Mouse (Mus musculus) forebrain, embryonic 11.5 days (tissue): Measurements from ENCODE around the gene Ccdc42. TPM values are rescaled to one million over a fixed set of nuclear protein-coding genes. Genes with fewer than 3 reads are reported as not detected.
A peak's percentile ranks its signal among the peaks of the same experiment; 100 is the strongest.

ENCODE experiments used
- ATAC-seq: fragments of 200-750 bp; cut with Nextera tagmentation; replicated peaks from 2 replicates; pipeline ENCODE4 v1.8.0; 2017; ENCODE audit warnings: moderate TSS enrichment; ENCODE audit not compliant: low FRiP score
- DNase-seq: peaks from one replicate; pipeline ENCODE4 v3.0.0-alpha.2; 2017; ENCODE audit warnings: low spot score
- H3K27ac ChIP-seq: fragments of 300-500 bp; sonication (generic); 2 replicates; pipeline ENCODE4 v1.5.1; 2014; ENCODE audit warnings: low read depth, low read length
- H3K27me3 ChIP-seq: fragments of 300-500 bp; sonication (generic); 2 replicates; pipeline ENCODE4 v1.6.1; 2014; ENCODE audit warnings: mild to moderate bottlenecking, low read length, mixed read lengths; ENCODE audit not compliant: control insufficient read depth, insufficient read depth
- H3K36me3 ChIP-seq: fragments of 300-500 bp; sonication (generic); 2 replicates; pipeline ENCODE4 v1.6.1; 2014; ENCODE audit warnings: mild to moderate bottlenecking, low read length, moderate library complexity, mixed read lengths; ENCODE audit not compliant: control insufficient read depth, insufficient read depth
- H3K4me1 ChIP-seq: fragments of 300-500 bp; sonication (generic); replicated peaks from 2 replicates; pipeline ENCODE4 v1.6.1; 2014; ENCODE audit warnings: low read length, mixed read lengths; ENCODE audit not compliant: control insufficient read depth, insufficient read depth
- H3K4me2 ChIP-seq: fragments of 300-500 bp; sonication (generic); 2 replicates; pipeline ENCODE4 v1.6.1; 2014; ENCODE audit warnings: low read depth, mild to moderate bottlenecking, low read length, moderate library complexity, mixed read lengths; ENCODE audit not compliant: severe bottlenecking
- H3K4me3 ChIP-seq: fragments of 300-500 bp; sonication (generic); 2 replicates; pipeline ENCODE4 v1.5.1; 2014; ENCODE audit warnings: low read depth, low read length
- H3K9ac ChIP-seq: fragments of 300-500 bp; sonication (generic); 2 replicates; pipeline ENCODE4 v1.6.1; 2014; ENCODE audit warnings: low read length
- H3K9me3 ChIP-seq: fragments of 300-500 bp; sonication (generic); 2 replicates; pipeline ENCODE4 v1.6.1; 2016; ENCODE audit warnings: low read length, mixed read lengths; ENCODE audit not compliant: control insufficient read depth
- WGBS: fragments of 180-500 bp; shearing (Covaris S2); extraction: QIAGEN DNeasy Blood & Tissue Kit; methylation state at CpG from one replicate; pipeline ENCODE4 v1.1.7; 2014; 5-methylcytosine and 5-hydroxymethylcytosine counted together
- polyA plus RNA-seq: library from polyadenylated mRNA; unstranded; fragments of >200 nt; fragmentation: Nextera tagmentation; extraction: Ambion mirVana; gene quantifications from 2 replicates; pipeline ENCODE4 v1.2.1, GENCODE M21; 2014

The Ccdc42 gene
- polyA plus RNA-seq, 1 experiment from 2014 or later, result 0.51 TPM

GRCm38 (mm10) chr11:68622751-68623150, 35.9 kb downstream of the Ccdc42 start:
- ATAC-seq, result no peak
- Histone ChIP-seq H3K4me3 (no peak overlapping the region), H3K4me1 (no peaks in the 10 kb centered on the region; the same call in 1 of the 2 replicates), H3K36me3 (no peaks in the 10 kb centered on the region), H3K4me2 (peak overlapping the region; percentile 43; the same call in 1 of the 2 replicates), H3K27ac (no peak overlapping the region), H3K27me3 (no peaks in the 10 kb centered on the region), H3K9ac (no peak overlapping the region), H3K9me3 (no peaks in the 10 kb centered on the region)
- WGBS, result 87% methylated on average over 9 of the region's 9 CpGs
- DNase-seq, result no peak

- 5% methylated on average over 14 of the region's 14 CpGs for whole genome bisulfite sequencing
- H3K9me3 ChIP-seq, result no peaks in the 10 kb centered on the region
- no peaks in the 10 kb centered on the region for H3K36me3 ChIP-seq
- H3K4me2 ChIP-seq, result peak overlapping the region; percentile 43
- H3K9ac ChIP-seq, result no peak overlapping the region
- no peaks in the 10 kb centered on the region for H3K27me3 ChIP-seq
- no peaks in the 10 kb centered on the region; the same call in 1 of the 2 replicates for H3K4me1 ChIP-seq
- no peak overlapping the region for H3K27ac ChIP-seq
- peak overlapping the region; percentile 9; the same call in 1 of the 2 replicates for H3K4me3 ChIP-seq
- DNase-seq, result peak; percentile 73
- ATAC-seq, result no peak
These were observed 36.5 kb downstream of the Ccdc42 start for GRCm38 (mm10) chr11:68623225-68623870.

GRCm38 (mm10) chr11:68623871-68624258, 37.0 kb downstream of the Ccdc42 start:
- Histone ChIP-seq H3K9ac (no peak overlapping the region), H3K4me3 (no peak overlapping the region; the same call in 1 of the 2 replicates), H3K27ac (no peak overlapping the region), H3K36me3 (no peaks in the 10 kb centered on the region), H3K4me2 (peak overlapping the region; percentile 43), H3K9me3 (no peaks in the 10 kb centered on the region), H3K27me3 (no peaks in the 10 kb centered on the region), H3K4me1 (no peaks in the 10 kb centered on the region; the same call in 1 of the 2 replicates)
- WGBS, result 7% methylated on average over 5 of the region's 5 CpGs
- DNase-seq (no peak), ATAC-seq (no peak)

DNA sequence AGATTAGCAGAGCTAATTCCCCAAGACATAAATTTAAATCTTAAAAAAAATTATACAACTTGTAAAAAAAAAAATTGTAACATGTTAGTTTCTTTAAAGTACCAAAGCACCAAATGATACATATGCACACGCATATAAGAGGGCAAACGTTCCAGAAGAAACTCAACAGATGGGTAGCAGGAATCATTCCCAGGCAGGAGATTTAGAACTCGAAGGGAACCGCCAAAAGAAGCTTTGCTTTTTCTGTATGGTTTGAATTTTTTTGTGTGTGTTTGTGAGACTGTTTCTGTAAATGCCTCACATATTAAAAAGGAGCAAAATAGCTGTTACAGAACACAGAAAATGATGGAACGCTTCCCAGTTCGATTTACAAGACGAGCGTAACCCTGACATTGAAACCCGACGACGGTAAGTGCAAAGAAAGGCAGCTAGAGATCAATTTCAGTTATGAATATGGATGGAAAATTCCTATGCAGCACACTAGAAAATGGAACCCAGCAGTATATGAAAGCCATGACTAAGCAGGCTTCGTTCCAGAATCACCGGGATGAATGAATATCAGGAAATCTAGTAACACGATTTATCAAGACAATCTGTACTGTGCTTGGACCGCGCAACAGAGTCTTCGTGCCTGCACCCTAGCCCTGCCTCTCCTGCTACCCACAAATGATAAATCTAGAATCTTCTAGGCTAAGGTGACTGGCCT, 44.9 kb downstream of the Ccdc42 start:
- DNase-seq (no peak), ATAC-seq (no peak)
- no peak overlapping the region for H3K4me3 ChIP-seq
- H3K27me3 ChIP-seq, result no peaks in the 10 kb centered on the region
- no peak overlapping the region for H3K27ac ChIP-seq
- no peaks in the 10 kb centered on the region for H3K36me3 ChIP-seq
- H3K4me1 ChIP-seq, result no peaks in the 10 kb centered on the region
- no peak overlapping the region for H3K4me2 ChIP-seq
- H3K9ac ChIP-seq, result no peak overlapping the region
- WGBS, result 92% methylated on average over 17 of the region's 17 CpGs
- no peaks in the 10 kb centered on the region for H3K9me3 ChIP-seq

GRCm38 (mm10) chr11:68637861-68638615, 51.2 kb downstream of the Ccdc42 start:
- Histone ChIP-seq H3K36me3 (no peaks in the 10 kb centered on the region), H3K27ac (peak overlapping the region; percentile 6; the same call in 1 of the 2 replicates), H3K27me3 (no peaks in the 10 kb centered on the region), H3K4me3 (no peak overlapping the region), H3K9ac (no peak overlapping the region), H3K9me3 (no peaks in the 10 kb centered on the region), H3K4me2 (no peak overlapping the region), H3K4me1 (no peaks in the 10 kb centered on the region)
- ATAC-seq (no peak), DNase-seq (no peak)
- WGBS, result 65% methylated on average over 10 of the region's 10 CpGs

- Histone ChIP-seq H3K4me1 (no peaks in the 10 kb centered on the region), H3K9me3 (no peaks in the 10 kb centered on the region), H3K9ac (no peak overlapping the region), H3K36me3 (no peaks in the 10 kb centered on the region), H3K4me3 (no peak overlapping the region), H3K27me3 (no peaks in the 10 kb centered on the region), H3K4me2 (no peak overlapping the region), H3K27ac (no peak overlapping the region)
- 86% methylated on average over 5 of the region's 5 CpGs for WGBS
- no peak for DNase-seq
- ATAC-seq, result no peak
These were observed 54.5 kb downstream of the Ccdc42 start for GRCm38 (mm10) chr11:68641361-68641760.

GRCm38 (mm10) chr11:68644781-68645180, 58.0 kb downstream of the Ccdc42 start:
- WGBS, result 55% methylated on average over 6 of the region's 6 CpGs
- no peak overlapping the region for H3K9ac ChIP-seq
- ATAC-seq, result no peak
- no peak overlapping the region for H3K27ac ChIP-seq
- no peak for DNase-seq
- H3K4me1 ChIP-seq, result no peaks in the 10 kb centered on the region
- no peak overlapping the region for H3K4me2 ChIP-seq
- H3K27me3 ChIP-seq, result no peaks in the 10 kb centered on the region
- no peaks in the 10 kb centered on the region for H3K36me3 ChIP-seq
- no peak overlapping the region for H3K4me3 ChIP-seq
- no peaks in the 10 kb centered on the region for H3K9me3 ChIP-seq
